Mouse (Mus musculus): ENCODE data around the gene Nmi. TPM values are rescaled to one million over a fixed set of nuclear protein-coding genes. Genes with fewer than 3 reads are reported as not detected.

Nmi gene
- polyA plus RNA-seq, 1 experiment, result not detected

DNA sequence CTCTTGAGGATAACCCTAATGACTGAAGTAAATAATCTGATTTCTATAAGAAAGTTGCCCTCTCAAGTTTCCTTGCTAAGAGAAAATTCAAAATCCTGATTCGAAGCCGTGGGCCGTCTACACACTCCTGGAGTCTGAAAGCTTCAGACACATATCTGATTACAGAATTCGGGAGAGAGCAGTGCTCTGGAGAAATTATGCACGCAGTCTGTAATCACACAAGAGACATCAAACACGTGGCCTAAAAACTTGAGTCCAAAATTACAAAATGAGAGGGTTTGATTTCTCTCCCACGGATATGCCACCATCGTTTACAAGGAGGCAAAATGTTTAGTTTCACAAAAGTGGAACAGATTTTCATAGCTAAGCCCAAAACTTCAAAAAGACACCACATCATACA is 67.7 kb downstream of the Nmi start:
- Histone ChIP-seq H3K36me3 (ENCODE audit: control insufficient read depth) (no peaks in the 10 kb centered on the region), H3K9me3 (ENCODE audit: control insufficient read depth, low read length) (no peaks in the 10 kb centered on the region), H3K4me3 (replicated peaks) (no peak overlapping the region), H3K4me1 (ENCODE audit: control insufficient read depth) (no peaks in the 10 kb centered on the region), H3K27me3 (ENCODE audit: control insufficient read depth) (no peaks in the 10 kb centered on the region)
- TF ChIP-seq TAL1 (IDR thresholded peaks at IDR 0.05; ENCODE audit: low read length) (no peak), GATA1 (IDR thresholded peaks at IDR 0.05; ENCODE audit: low read length) (no peak)

Other genes starting within 250 kb of the Nmi start
- gene Rbm43, start 38.3 kb downstream of the Nmi start, polyA plus RNA-seq (2012), result 0.46 and 0.74 TPM in 2 replicates
- gene Tnfaip6, start 64.5 kb upstream of the Nmi start, polyA plus RNA-seq (2012), result not detected in 2 replicates
- 0.83 and 1.2 TPM in 2 replicates for gene Rif1, start 99.3 kb upstream of the Nmi start, polyA plus RNA-seq (2012)

Data from erythroblast, embryonic 14.5 days (primary cell).